Comparison of ENCODE assay signal across 10 mouse cellular contexts in the genomic region with DNA sequence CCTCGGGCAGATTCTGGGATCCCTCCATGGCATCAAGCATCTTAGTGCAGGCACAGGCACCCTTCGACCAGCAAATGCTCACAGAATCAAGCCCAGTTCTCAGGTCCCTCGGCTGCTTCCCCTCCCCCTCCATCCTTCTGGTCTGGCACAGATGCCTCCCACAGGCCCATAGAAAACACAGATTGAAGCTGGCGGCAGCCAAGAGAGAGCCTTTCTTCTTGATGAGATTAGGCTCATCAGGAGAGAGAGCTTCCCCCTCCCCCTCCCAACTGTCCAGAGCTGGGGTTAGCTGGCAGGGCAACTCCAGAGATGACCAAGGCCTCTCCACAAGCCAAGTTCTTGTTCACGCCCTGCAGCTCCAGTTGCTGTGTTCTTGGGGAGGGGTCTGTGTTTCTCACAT. TPM values are rescaled to one million over a fixed set of nuclear protein-coding genes. Genes with fewer than 3 reads are reported as not detected.
DNase-seq lines count a peak whose midpoint lies in the region; ATAC-seq and TF ChIP-seq lines count a peak whose summit lies in the region.
"Had no signal": no experiment of that assay in that cellular context is flagged by ENCODE, and none has a peak within 500 bp of the region (broad histone marks: within the 10 kb centered on the region; RNA-seq: fewer than 3 reads in every experiment).

No protein-coding gene starts in this region.

- no peak overlapping the region for H3K4me3 ChIP-seq in left cerebral cortex, adult 2 months
- H3K4me3 ChIP-seq in gastrocnemius, adult 2 months: no peak overlapping the region

- peak; percentile 67 for DNase-seq in left cerebral cortex, postnatal 10 days (ENCODE audit: extremely low spot score in 1 of 2, low spot score in 2 of 2)
- no peak for DNase-seq in left cerebral cortex, adult 2 months (ENCODE audit: extremely low spot score in 1 of 2, low spot score in 2 of 2)
- peak; percentile 96 to 97 for DNase-seq in cerebellum, postnatal 10 days
- peak; percentile 43 for DNase-seq in induced T-regulatory cell, adult 2 months (ENCODE audit: low read depth)
- DNase-seq in retina, postnatal 7 days (ENCODE audit: low read depth, low spot score): peak; percentile 71
- no peak for DNase-seq in gastrocnemius, adult 2 months
- no peak for DNase-seq in gastrocnemius, postnatal 10 days
- DNase-seq: gastrocnemius, postnatal 36 days had no signal

- intact Hi-C loops in left cerebral cortex, postnatal 10 days (cut with DNase I): no loop called here
- intact Hi-C loops in left cerebral cortex, adult 2 months (cut with DNase I): no loop called here
- intact Hi-C loops in gastrocnemius, adult 2 months (cut with DNase I): no loop called here

- no peak for ATAC-seq in granulocyte monocyte progenitor cell, adult 5-6 weeks (replicated peaks; ENCODE audit: poor library complexity, severe bottlenecking)

- no peak for TF ChIP-seq CTCF in left cerebral cortex, adult 2 months (IDR thresholded peaks at IDR 0.05)
- TF ChIP-seq CTCF in gastrocnemius, adult 2 months (IDR thresholded peaks at IDR 0.05): no peak

- no peak overlapping the region for H3K27ac ChIP-seq in left cerebral cortex, adult 2 months
- H3K27ac ChIP-seq in gastrocnemius, adult 2 months: no peak overlapping the region
- H3K27ac ChIP-seq: macrophage had no signal

RNA-seq across cellular contexts. Expression of a gene that starts 32.3 kb away (rescaled TPM):
- total RNA-seq in left cerebral cortex, postnatal 10 days (2021): 10 to 100 TPM; 38.7 to 43.3 TPM
- total RNA-seq in left cerebral cortex, adult 2 months (2021): 10 to 100 TPM; 24.4 to 28.2 TPM
- total RNA-seq in granulocyte monocyte progenitor cell, adult 5-6 weeks (2014; fragmentation: Nextera tagmentation): 73.0 and 78.4 TPM in 2 replicates
- total RNA-seq in granulocyte monocyte progenitor cell, adult 5-6 weeks (2017): 22.0 and 28.4 TPM in 2 replicates
- total RNA-seq in gastrocnemius, adult 2 months (2021): under 1 TPM; 0.10 to 0.39 TPM
- under 1 TPM; 0.40 to 0.52 TPM for total RNA-seq in gastrocnemius, postnatal 10 days (2021)

RNA-seq across cellular contexts. Expression of a gene that starts 33.7 kb away (rescaled TPM):
- 1 to 10 TPM; 1.2 to 1.4 TPM for total RNA-seq in left cerebral cortex, postnatal 10 days (2021)
- total RNA-seq in left cerebral cortex, adult 2 months (2021): 1 to 10 TPM in 1 of 2 experiments, under 1 TPM in 1; 0.72 to 1.1 TPM
- total RNA-seq in granulocyte monocyte progenitor cell, adult 5-6 weeks (2014; fragmentation: Nextera tagmentation): 21.1 and 34.2 TPM in 2 replicates
- total RNA-seq in granulocyte monocyte progenitor cell, adult 5-6 weeks (2017): 15.6 and 16.3 TPM in 2 replicates
- total RNA-seq in gastrocnemius, adult 2 months (2021): 1 to 10 TPM in 1 of 2 experiments, under 1 TPM in 1; 0.56 to 1.2 TPM
- total RNA-seq in gastrocnemius, postnatal 10 days (2021): under 1 TPM; 0.63 to 0.93 TPM

Comparison
In these comparisons a context has a peak if more than half of its experiments do, and no peak if none do; other contexts are left out.
1. DNase-seq: peak in left cerebral cortex, postnatal 10 days (2 of 2), cerebellum, postnatal 10 days (2 of 2), induced T-regulatory cell, adult 2 months (single experiment) and retina, postnatal 7 days (single experiment); none in left cerebral cortex, adult 2 months (0 of 2), gastrocnemius, adult 2 months (single experiment) and gastrocnemius, postnatal 10 days (single experiment).
2. RNA of a gene that starts 32.3 kb away (total RNA-seq): 22.0 to 78.4 TPM in granulocyte monocyte progenitor cell, adult 5-6 weeks, 38.7 to 43.3 TPM in left cerebral cortex, postnatal 10 days and 24.4 to 28.2 TPM in left cerebral cortex, adult 2 months; 0.40 to 0.52 TPM in gastrocnemius, postnatal 10 days and 0.10 to 0.39 TPM in gastrocnemius, adult 2 months; every median in the first group is over 10 times any median in the second.
3. RNA of a gene that starts 33.7 kb away (total RNA-seq): 15.6 to 34.2 TPM in granulocyte monocyte progenitor cell, adult 5-6 weeks; 1.2 to 1.4 TPM in left cerebral cortex, postnatal 10 days, 0.56 to 1.2 TPM in gastrocnemius, adult 2 months, 0.72 to 1.1 TPM in left cerebral cortex, adult 2 months and 0.63 to 0.93 TPM in gastrocnemius, postnatal 10 days; every median in the first group is over 4 times any median in the second.